Mouse (Mus musculus) stomach, embryonic 14.5 days (tissue): Measurements from ENCODE around the gene Ghrh. TPM values are rescaled to one million over a fixed set of nuclear protein-coding genes. Genes with fewer than 3 reads are reported as not detected.
"Not testable (repeated sequence)": the region's sequence is repeated elsewhere in the genome, so short reads cannot be mapped to it uniquely, and the experiment has no call there.

Source experiments
- ATAC-seq: fragments of 200-750 bp; cut with Nextera tagmentation; 2 replicates; pipeline ENCODE4 v1.8.0; 2017; ENCODE audit warnings: low read depth, moderate TSS enrichment; ENCODE audit not compliant: insufficient number of reproducible peaks, insufficient read depth, low FRiP score
- H3K27ac ChIP-seq: fragments of 300-500 bp; sonication (generic); 2 replicates; pipeline ENCODE4 v1.5.1; 2014; ENCODE audit warnings: mild to moderate bottlenecking, low read length, moderate library complexity, mixed read lengths
- H3K27me3 ChIP-seq: fragments of 300-500 bp; sonication (generic); 2 replicates; pipeline ENCODE4 v1.6.1; 2014; ENCODE audit warnings: low read length, control low read depth, mixed read lengths; ENCODE audit not compliant: control insufficient read depth, insufficient read depth
- H3K36me3 ChIP-seq: fragments of 300-500 bp; sonication (generic); 2 replicates; pipeline ENCODE4 v1.6.1; 2014; ENCODE audit warnings: mild to moderate bottlenecking, control low read depth, low read length, moderate library complexity, mixed read lengths; ENCODE audit not compliant: control insufficient read depth, insufficient read depth
- H3K4me1 ChIP-seq: fragments of 300-500 bp; sonication (generic); 2 replicates; pipeline ENCODE4 v1.6.1; 2014; ENCODE audit warnings: low read length, control low read depth, mixed read lengths; ENCODE audit not compliant: control insufficient read depth, insufficient read depth
- H3K4me2 ChIP-seq: fragments of 300-500 bp; sonication (generic); replicated peaks from 2 replicates; pipeline ENCODE4 v1.6.1; 2014; ENCODE audit warnings: low read depth, low read length, control low read depth
- H3K4me3 ChIP-seq: fragments of 300-500 bp; sonication (generic); 2 replicates; pipeline ENCODE4 v1.5.1; 2014; ENCODE audit warnings: low read depth, low read length, control low read depth
- H3K9ac ChIP-seq: fragments of 300-500 bp; sonication (generic); replicated peaks from 2 replicates; pipeline ENCODE4 v1.6.1; 2014; ENCODE audit warnings: low read depth, mild to moderate bottlenecking, control low read depth, low read length, moderate library complexity, mixed read lengths
- H3K9me3 ChIP-seq: fragments of 300-500 bp; sonication (generic); 2 replicates; pipeline ENCODE4 v1.6.1; 2016; ENCODE audit warnings: low read depth, low read length, control low read depth; ENCODE audit not compliant: control insufficient read depth
- WGBS: fragments of 180-500 bp; shearing (Covaris S2); extraction: QIAGEN DNeasy Blood & Tissue Kit; methylation state at CpG from one replicate; pipeline ENCODE4 v1.1.7; 2014; 5-methylcytosine and 5-hydroxymethylcytosine counted together
- polyA plus RNA-seq: library from polyadenylated mRNA; unstranded; fragments of >200 nt; fragmentation: Nextera tagmentation; extraction: Ambion mirVana; gene quantifications from 2 replicates; pipeline ENCODE4 v1.2.1, GENCODE M21; 2014

Ghrh gene
- polyA plus RNA-seq: not detected in 2 replicates

DNA sequence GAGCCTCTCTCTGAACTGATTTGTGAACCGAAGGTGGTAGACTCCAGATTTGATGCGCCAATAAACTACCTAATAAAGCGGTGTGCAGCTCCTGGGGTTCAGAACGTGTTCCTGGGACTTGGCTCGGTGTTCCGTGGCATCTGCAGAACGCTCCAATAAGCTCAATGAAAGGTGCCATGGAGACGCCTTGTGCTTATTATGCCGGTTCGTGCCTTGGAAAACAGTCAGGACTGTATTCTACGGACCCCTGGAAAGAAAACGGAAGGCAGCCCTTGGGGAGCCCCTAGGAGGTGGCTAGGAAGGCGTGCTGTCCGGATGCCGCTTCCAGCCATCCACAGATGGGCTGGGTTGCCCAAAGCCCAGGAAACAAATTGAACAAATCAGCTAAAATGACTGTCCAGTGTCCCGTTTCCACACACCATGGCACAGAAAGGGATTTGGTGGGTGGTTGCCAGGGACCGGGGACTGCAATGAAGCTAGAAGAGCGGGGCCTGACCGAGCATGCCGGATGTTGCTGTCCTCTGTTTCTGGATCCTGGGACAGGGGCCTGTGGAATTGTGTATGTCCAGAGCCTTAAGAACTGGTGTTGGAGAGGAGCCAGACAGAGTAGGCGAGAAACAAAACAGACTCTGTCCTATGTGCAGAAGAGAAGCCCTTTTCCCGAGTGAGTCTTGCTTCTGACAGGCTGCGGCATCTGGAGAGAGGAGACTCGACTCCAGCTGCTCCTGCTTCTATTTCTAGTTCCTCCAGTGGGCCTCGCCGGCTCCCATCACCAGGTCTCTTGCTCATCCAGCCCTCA lies at the start of gene Ghrh:
Ghrh (minus strand) TSS at position 146 of the 799 bp plus-strand sequence.
- Histone ChIP-seq H3K9me3 (no peaks in the 10 kb centered on the region), H3K36me3 (no peaks in the 10 kb centered on the region), H3K4me2 (no peak within 1 kb of the TSS), H3K9ac (no peak within 1 kb of the TSS), H3K4me3 (no peak within 1 kb of the TSS), H3K27ac (peak within 1 kb of the TSS; percentile 93), H3K4me1 (peaks cover 10% of the 10 kb centered on the region), H3K27me3 (no peaks in the 10 kb centered on the region)
- WGBS: 66% methylated on average over 26 of the region's 26 CpGs
- peak; percentile 80; the same call in 1 of the 2 replicates for ATAC-seq

- Histone ChIP-seq H3K4me3 (no peak overlapping the region), H3K27me3 (no peaks in the 10 kb centered on the region), H3K9ac (no peak overlapping the region), H3K4me1 (peaks cover 16% of the 10 kb centered on the region; the same call in 1 of the 2 replicates), H3K4me2 (no peak overlapping the region), H3K9me3 (0 out of 2 replicates have a peak, but pooled peaks cover 3% of the 10 kb centered on the region), H3K36me3 (peaks cover 11% of the 10 kb centered on the region), H3K27ac (peak overlapping the region; percentile 82)
- ATAC-seq: no peak
- 65% methylated on average over 13 of the region's 13 CpGs for WGBS
These were observed 48.7 kb upstream of the Ghrh start for GRCm38 (mm10) chr2:157395960-157396359.

DNA sequence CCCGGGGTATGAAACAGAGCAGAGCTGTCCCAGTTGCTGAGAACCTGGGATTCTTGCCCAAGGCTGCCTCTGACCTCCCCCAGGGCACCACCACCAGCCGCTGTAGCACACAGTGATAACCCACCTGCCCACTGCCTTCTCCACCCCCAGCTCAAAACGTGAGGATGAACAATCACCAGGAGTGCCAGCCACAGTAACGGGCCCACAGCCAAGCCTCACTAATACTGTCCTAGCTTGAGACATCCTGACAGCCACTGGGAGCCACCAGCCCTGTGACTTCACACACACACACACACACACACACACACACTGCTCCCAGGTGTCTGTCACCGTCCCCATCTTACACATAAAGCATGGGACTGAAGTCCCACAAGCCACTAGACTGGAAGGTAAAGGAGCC lies 48.1 kb upstream of the Ghrh start:
- H3K36me3 ChIP-seq: peaks cover 11% of the 10 kb centered on the region
- WGBS: 49% methylated on average over 5 of the region's 5 CpGs
- H3K9ac ChIP-seq: no peak overlapping the region
- H3K9me3 ChIP-seq: 0 out of 2 replicates have a peak, but pooled peaks cover 3% of the 10 kb centered on the region
- no peak for ATAC-seq
- H3K27me3 ChIP-seq: no peaks in the 10 kb centered on the region
- no peak overlapping the region for H3K4me3 ChIP-seq
- H3K4me2 ChIP-seq: no peak overlapping the region
- peak overlapping the region; percentile 82 for H3K27ac ChIP-seq
- H3K4me1 ChIP-seq: peaks cover 16% of the 10 kb centered on the region; the same call in 1 of the 2 replicates

DNA sequence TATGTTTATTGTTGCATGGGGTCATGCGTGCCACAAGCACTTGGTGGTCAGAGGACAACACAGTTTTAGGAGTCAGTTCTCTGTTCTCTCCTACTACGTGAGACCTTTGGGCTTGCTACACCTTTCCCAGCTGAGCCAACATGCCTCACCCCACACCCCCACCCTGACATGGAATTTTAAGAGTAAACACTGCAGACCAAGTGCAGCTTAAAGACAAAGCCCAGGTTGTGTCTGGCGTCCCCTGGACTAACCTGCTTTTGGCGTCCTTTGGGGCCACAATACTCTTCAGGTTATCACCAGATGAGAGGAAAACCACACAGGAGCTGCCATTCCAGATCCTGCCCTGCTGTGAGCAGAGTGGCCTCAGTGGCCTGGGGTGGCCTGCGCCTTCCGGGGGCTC lies 47.6 kb upstream of the Ghrh start:
- Histone ChIP-seq H3K4me1 (peaks cover 16% of the 10 kb centered on the region; the same call in 1 of the 2 replicates), H3K4me3 (no peak overlapping the region), H3K36me3 (peaks cover 11% of the 10 kb centered on the region), H3K9ac (no peak overlapping the region), H3K27ac (peak overlapping the region; percentile 82), H3K9me3 (0 out of 2 replicates have a peak, but pooled peaks cover 3% of the 10 kb centered on the region), H3K4me2 (no peak overlapping the region), H3K27me3 (no peaks in the 10 kb centered on the region)
- WGBS: 47% methylated on average over 6 of the region's 6 CpGs
- ATAC-seq: peak; percentile 60

DNA sequence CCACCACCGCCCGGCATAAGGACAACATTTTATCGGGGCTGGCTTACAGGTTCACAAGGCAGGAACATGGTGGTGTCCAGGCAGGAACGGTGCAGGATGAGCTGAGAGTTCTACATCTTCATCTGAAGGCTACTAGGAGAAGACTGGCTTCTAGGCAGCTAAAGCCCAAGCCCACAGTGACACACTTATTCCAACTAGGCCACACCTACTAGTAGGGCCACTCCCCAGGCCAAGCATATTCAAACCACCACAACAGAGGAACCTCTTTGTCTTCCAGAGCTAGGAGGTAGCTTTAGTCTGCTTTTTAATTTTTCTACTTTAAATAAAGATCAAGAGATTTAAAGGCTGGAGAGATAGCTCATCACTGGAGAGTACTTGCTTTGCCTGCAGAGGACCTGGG lies 46.2 kb upstream of the Ghrh start:
- no peak overlapping the region for H3K4me2 ChIP-seq
- no peaks in the 10 kb centered on the region for H3K27me3 ChIP-seq
- WGBS: 94% methylated on average over 4 of the region's 4 CpGs
- ATAC-seq: no peak
- H3K4me1 ChIP-seq: peaks cover 16% of the 10 kb centered on the region; the same call in 1 of the 2 replicates
- H3K9ac ChIP-seq: no peak overlapping the region
- H3K9me3 ChIP-seq: 0 out of 2 replicates have a peak, but pooled peaks cover 3% of the 10 kb centered on the region
- H3K27ac ChIP-seq: no peak overlapping the region
- H3K4me3 ChIP-seq: no peak overlapping the region
- peaks cover 11% of the 10 kb centered on the region for H3K36me3 ChIP-seq

- Histone ChIP-seq H3K9ac (no peak overlapping the region), H3K27me3 (no peaks in the 10 kb centered on the region), H3K4me3 (no peak overlapping the region), H3K27ac (no peak overlapping the region; the same call in 1 of the 2 replicates), H3K36me3 (peaks cover 5% of the 10 kb centered on the region), H3K4me1 (peaks cover 16% of the 10 kb centered on the region; the same call in 1 of the 2 replicates), H3K4me2 (no peak overlapping the region), H3K9me3 (no peaks in the 10 kb centered on the region)
- ATAC-seq: no peak
- 88% methylated on average over 2 of the region's 2 CpGs for WGBS
These were observed 45.0 kb upstream of the Ghrh start for GRCm38 (mm10) chr2:157392331-157392730.

DNA sequence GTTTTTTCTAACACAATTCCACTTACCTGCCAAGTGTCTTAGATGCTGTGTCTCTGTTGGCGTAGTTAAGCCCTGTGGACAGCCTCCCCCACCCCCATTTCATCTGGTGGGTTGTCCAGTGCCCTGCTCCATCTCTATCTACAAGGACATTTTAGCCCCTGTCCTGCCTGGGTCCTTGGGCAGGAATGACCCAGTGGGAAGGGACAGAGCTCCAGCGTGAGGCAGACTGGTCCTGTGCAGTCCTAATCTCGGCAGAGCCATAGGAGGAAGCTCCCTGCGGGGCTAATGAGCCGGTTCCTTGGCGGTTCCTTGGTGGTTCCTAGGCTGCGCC lies 42.2 kb upstream of the Ghrh start:
- Histone ChIP-seq H3K9me3 (no peaks in the 10 kb centered on the region), H3K27me3 (no peaks in the 10 kb centered on the region), H3K4me2 (no peak overlapping the region), H3K36me3 (peaks cover 5% of the 10 kb centered on the region; the same call in 1 of the 2 replicates), H3K4me1 (0 out of 2 replicates have a peak, but pooled peaks cover 2% of the 10 kb centered on the region), H3K9ac (no peak overlapping the region), H3K4me3 (no peak overlapping the region), H3K27ac (no peak overlapping the region)
- ATAC-seq: no peak
- 89% methylated on average over 7 of the region's 7 CpGs for WGBS

- H3K9ac ChIP-seq, H3K27ac ChIP-seq, H3K9me3 ChIP-seq, H3K4me1 ChIP-seq, H3K36me3 ChIP-seq, H3K4me2 ChIP-seq, ATAC-seq, H3K4me3 ChIP-seq, H3K27me3 ChIP-seq: not testable (repeated sequence)
- WGBS: 96% methylated on average over 14 of the region's 14 CpGs
These were observed 41.7 kb upstream of the Ghrh start for GRCm38 (mm10) chr2:157388901-157389590.
